Mouse (Mus musculus): ENCODE measurements around the gene Dnajc6. TPM values are rescaled to one million over a fixed set of nuclear protein-coding genes. Genes with fewer than 3 reads are reported as not detected.

Gene Dnajc6
- total RNA-seq, 4 experiments from 2014 or later = 0.32 to 0.87 (median 0.61) TPM

DNA sequence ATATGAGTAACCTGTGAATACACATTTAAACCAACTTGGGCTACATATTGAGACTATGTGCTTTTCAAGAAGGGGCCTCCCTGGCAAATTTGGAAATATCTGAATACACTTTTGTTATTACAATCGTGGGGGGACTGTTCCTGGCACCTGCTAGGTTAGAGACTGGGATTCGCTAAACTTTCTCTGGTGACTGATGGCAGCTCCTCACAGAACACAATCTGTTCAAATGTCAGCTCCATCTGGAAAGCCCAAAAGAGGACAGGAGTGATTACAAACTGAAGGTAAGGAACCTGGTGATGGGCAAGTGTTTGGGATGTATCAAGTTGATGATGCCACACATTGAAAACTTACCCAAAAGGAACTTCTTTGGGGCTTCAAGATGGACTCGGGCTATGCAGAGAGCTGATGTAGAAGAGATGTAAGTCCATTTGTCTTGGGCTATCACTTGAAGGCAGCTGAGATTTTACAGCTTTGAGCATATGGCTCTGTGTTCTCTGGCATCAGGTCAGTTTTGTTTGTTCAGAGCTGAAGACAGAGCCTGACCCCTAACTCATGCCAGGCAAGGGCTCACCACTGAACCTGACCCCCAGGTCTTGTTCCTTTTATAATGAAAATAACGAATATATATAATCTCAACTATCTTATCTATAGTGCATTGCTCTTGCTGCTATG is 68.4 kb downstream of the Dnajc6 start:
- DNase-seq (ENCODE audit: low spot score) = no peak

DNA sequence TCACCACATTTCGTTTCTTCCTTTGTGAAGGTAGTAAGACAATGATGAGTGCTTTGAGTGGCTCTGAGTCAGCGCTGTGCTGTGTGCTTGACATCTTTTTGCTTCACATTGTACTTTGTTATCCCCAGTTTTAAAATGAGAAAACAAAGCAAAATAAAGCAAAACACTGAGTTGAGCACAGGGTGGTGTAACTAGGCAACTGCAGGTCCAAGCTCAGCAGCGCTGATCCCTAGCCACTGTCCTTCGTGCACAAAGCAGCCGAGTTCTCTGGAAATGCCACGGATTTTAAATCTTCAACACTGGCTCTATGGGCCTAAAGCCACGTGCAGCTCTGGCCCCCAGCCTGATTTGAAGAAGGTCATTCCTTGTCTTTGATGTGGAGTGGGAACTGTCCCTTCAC is 72.6 kb downstream of the Dnajc6 start:
- DNase-seq (ENCODE audit: low spot score) = no peak

DNA sequence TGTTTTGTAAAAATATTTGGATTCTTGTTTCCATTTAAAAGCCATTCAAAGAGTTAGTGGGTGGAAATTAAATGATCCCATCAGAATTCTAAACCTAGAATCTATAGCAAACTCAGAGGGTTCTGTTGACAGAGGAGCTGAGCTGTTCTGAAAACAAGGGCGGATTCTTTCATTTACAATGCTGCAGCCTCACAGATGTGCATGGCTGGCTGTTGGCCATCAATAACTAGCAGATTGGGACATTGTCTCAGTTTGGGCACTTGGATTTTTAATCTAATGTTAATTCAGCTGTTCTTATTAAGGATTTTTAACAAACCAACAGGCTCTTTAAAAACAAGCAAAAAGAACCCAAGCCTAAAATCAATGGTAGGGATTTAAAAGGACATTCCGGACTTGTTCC is 75.7 kb downstream of the Dnajc6 start:
- DNase-seq (ENCODE audit: low spot score) = no peak

DNA sequence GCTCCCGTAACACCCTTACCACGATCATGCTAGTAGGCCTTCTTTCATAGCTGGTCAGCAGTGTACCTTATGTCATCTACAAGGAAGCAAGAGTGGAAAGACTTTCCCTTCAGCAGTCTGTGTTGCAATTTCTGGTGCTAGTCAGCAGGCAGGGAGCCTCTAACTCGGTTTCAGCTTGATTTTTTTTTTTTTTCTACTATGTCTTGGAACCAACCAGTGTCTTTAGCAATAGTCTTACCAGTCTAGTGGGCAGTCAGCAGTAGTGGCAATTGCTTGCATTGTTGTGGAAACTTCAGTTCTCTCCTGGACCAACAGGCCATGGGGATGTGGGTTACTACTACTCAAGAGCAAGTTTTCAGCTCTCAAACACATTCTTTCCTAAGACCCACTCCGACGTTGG is 78.9 kb downstream of the Dnajc6 start:
- no peak for DNase-seq (ENCODE audit: low spot score)

DNA sequence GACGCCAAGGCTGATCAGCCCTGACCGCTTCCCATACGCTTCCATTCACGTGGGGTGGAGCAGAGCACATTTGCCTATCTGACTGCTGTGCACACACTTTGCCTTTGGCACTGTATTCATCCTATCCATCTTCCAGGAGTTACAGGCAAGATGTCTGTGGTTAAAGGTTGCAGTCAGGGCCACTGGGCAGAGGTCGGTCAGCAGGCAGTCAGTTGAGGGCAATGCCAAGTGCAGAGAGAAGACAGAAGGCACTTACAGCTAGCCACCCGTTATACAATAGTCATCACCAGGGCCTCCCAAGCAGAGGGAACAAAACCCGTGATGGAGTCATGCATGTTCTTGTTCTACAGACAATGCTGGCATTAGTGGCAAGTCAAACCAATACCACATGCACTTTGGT is 82.3 kb downstream of the Dnajc6 start:
- no peak for DNase-seq (ENCODE audit: low spot score)

DNA sequence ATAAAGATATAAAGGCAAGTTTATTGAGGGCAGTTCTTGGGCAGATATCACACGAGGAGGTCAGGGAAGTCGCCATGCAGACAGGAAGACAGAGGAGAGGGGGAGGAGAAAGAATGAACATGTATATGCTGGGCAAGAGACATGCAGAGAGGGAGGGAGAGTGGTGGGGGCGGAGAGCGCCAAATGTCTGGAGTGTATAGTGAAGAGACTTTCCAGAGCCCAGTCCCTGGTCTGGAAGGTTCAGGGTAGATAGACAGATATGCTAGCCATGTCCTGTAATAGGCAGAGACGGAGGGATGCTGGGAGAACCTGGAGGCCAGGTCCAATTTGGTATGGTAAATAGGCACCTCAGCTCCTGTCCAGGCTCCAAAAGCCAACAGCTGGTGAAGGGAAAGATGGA is 83.1 kb downstream of the Dnajc6 start:
- DNase-seq (ENCODE audit: low spot score) = no peak

DNA sequence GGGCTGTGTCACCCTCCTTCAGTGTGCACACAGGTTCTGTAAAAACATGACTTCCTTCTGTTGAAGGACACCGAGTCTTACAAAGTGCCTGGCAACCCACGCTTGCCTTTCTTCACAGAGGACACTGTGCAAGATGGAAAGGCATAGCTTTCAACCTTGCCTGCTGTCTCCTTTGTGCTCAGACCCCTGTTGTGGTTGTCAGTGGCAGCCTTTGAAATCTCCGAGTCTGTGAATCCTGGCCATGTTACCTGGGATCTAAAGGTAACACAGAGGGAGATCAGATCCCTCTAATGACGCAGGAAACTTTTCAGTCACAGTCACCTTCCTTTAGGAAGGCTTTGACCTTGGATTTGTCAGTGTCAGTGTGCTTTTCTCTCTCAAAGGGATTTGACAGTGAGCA is 84.7 kb downstream of the Dnajc6 start:
- no peak for DNase-seq (ENCODE audit: low spot score)

DNA sequence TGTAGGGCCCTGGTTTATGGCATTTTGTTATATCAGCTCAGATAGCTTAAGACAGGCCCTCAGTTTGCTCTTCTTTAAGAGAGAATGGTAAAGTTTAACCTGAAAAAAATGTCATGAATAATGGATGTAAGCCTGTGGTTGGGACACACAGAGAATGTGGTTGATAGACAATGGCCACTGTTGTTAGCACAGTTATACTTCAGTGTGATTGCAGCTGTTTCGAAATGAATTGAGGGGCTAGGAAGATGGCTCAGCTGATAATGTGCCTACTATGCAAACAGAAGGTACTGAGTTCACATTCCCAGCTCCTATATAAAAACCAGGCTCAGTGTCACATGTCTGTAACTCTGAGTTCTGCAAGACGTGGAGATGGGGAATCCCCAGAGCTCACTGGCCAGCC is 86.4 kb downstream of the Dnajc6 start:
- no peak for DNase-seq (ENCODE audit: low spot score)

DNA sequence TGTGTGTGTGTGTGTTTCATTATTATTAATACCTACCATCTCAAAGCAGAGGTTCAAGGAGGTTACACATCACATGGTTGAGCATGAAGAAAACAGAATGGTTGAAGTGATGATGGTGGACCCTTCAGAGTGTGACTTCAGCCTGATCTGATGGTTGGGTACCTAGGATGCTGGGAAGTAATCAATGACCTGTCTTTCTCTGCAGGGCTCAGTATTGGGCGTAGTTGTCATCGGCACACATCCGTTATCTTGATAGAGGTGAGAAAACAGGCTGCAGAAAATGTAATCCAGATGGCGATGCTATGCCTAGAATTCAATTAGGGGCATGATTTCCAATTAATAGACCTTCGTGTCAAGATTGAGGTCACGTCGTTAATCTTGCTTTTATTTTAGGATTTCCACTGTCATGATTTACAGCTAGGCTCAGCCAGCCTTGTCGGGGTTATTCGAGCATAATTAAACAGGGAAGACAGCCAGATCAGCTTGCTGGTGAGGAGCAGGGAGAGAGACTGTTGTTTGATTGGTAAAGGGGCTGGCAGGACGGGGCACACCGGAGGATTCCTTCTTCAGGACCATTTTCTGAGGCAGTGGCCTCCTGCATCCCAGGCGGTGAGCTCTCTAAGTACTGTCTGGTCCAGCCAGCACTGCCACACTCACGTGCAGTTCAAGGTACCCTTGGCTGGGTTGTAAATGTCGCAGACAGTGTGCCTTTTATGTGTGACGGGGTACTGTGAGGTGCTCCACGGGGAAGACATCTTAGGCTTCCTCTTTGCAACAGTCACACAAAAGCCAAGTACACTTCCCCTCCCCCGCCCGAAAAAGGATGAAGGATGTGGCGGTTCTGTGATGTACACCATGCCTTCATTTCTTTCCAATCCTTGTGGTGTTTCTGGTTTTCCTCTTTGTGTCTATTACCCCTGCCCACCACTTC is 88.3 kb downstream of the Dnajc6 start:
- DNase-seq (ENCODE audit: low spot score) = no peak

DNA sequence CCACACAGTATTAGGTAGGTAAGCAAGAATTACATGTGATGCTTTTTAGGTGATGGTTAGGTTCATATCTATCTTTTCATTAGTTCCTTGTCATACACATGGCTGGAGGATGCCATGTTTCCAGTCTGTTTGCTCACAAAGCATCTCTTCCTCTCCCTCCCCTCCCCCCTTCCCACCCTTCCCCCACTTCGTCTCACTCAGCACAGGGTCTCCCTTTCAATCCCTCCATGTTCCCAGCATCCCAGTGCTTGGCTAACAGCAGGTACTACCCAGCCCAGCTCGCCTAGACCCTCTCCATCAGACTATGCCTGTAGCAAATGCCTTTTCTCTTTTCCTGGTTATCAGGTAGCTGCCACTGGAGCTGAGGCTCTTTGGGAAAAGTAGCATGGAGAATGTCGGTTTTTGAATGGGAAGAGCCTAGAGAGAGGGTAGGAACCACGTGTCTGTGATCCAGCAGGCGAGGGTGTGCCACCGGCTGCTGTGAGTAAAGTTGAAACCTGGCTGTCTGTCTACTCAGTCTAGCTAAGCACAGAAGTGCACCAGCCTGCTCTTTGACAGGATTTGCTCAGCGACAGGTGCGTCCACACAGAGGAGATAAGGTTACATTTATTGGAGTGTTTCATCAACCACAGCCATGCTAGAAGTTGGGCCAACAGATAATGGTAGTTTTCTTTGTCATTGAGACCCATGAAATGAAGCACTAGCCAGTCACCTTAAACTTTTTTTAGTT is 89.2 kb downstream of the Dnajc6 start:
- DNase-seq (ENCODE audit: low spot score) = no peak

DNA sequence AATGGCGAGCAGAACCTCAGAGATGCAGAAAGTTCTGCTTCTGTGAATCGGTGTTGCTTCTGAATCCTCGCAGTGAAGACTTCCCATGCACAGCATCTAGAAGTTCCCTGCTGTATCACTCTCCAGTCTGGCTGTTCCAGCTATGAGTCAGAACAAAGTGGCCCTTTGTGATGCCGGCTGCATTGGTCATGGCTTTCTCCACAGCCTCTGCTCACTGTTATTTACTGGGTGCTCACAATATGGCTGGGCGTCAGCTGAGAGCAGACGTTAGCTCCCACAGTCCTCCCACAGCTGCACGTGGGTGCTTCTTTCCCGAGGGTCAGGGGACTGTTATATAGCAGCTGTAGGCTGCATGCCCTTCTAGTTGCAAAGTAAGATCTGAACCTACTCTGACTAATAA is 92.5 kb downstream of the Dnajc6 start:
- no peak for DNase-seq (ENCODE audit: low spot score)

DNA sequence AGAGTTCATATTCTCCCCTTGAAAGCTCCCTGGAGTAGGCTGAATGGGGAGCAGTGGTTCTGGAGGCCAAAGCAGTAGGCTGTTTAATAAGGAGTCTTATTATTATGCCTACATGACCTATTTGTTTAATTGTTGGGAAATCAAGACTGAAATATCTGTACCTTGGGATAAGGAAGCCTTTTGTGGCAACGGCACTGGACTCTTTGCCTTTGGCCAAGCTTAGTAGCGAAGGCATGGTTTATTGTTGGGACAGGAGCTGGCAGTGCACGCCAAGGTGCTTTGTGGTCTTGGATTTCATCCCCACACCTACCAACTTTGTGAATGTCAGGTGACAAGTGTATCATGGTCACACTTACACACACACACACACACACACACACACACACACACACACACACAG is 93.3 kb downstream of the Dnajc6 start:
- DNase-seq (ENCODE audit: low spot score) = no peak

DNA sequence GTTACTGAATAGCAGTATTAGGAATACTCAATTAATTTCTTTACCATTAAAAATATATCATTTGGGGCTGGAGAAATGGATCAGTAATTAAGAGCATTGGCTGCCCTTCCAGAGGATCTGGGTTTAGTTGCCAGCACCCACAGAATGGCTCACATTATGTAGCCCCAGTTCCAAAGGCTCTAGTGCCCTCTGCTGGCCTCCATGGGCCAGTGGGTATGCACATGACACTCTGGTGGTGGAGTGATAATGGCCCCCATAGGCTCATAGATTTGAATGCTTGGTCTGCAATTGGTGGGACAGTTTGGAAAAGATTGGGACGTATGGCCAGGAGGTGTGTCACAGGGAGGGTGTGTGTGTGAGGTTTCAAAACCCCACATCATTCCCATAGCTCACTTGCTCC is 95.0 kb downstream of the Dnajc6 start:
- no peak for DNase-seq (ENCODE audit: low spot score)

DNA sequence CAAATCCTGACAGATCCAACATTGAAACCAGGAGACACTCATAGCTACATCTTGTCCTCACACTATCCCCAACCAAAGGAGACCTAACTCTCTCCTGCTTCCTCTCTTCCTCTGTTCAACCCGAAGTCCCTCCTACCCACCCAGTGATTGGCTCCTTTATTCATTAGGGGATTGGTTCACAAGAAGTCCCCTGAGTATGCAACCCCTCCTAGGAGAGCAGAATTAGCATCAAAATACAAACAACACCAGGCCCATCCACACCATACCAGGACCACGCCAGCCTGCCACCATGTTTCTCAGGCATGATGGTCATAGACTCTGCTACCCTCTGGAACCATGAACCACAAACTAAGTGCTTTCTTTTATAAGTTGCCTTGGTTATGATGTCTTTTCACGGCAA is 96.0 kb downstream of the Dnajc6 start:
- DNase-seq (ENCODE audit: low spot score) = no peak

DNA sequence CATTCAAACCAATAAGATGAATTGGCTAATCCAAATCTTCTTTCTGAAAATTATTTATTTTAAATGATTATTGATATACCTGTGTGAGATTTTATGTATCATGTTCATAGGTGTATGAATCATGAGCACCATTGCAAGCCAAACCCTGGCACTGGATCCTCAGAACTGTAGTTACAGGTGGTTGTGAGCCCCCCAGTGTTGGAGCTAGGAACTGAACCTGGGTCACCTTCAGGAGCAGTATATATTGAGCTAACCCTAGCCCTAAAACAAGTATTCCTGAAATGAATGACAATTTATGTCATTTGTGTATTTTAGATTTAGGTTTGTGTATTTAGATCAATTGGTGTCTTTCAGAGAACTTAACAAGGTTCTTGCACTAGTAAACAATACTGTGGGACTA is 105.3 kb downstream of the Dnajc6 start:
- no peak for DNase-seq (ENCODE audit: low spot score)

DNA sequence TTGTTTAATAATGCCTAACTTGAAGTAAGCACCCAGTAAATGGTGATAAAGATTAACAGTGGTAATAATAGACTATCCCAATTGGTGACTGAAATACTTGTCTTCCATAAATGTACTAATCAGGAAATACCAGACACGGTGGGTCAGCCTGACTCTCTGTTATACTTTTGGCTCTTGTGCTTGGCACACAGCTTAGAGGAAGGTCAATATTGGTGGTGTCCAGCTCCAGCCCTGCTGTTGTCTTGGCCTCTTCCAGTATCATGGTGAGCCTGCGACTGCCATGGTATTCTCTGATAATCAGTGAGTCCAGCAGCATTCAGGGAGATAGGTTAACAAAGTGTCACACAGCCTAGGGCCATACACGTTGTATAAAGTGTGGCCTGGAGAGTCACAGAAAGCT is 107.2 kb downstream of the Dnajc6 start:
- no peak for DNase-seq (ENCODE audit: low spot score)

DNA sequence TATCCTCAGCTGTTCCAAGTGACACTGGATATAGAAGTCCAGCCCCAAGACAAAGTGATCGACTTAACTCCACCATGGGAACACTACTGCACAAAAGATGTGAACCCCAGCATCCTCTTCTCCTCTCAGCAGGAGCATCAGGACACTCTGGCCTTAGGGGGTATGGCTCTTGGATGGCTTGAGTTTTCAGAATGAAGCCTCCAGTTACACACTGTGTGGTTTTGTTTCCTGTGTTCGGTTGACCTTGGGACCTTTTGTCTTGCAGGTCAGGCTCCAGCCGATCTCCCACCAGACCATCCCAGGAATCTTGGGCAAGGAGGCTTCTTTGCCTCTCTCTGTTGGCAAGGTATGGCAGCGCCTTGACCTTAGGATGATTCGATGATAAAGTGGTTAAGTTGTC is 120.1 kb downstream of the Dnajc6 start:
- DNase-seq (ENCODE audit: low spot score) = no peak

DNA sequence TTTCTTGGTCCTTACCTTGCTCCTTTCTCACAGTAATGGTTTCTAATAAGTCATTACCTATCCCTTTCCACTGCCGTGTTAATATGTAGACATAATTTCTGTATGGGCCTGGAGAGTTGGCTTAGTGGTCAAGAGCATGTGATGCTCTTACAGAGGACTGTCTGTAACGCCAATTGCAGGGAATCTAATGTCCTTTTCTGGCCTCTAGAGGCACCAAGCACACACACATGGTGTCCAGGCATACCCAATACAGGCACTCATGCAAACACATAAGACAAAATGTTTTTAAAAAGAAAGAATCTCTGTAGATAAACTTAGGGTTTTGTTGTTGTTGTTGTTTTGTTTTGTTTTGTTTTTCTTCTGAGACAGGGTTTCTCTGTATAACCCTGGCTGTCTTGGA is 121.3 kb downstream of the Dnajc6 start:
- DNase-seq (ENCODE audit: low spot score) = no peak

DNA sequence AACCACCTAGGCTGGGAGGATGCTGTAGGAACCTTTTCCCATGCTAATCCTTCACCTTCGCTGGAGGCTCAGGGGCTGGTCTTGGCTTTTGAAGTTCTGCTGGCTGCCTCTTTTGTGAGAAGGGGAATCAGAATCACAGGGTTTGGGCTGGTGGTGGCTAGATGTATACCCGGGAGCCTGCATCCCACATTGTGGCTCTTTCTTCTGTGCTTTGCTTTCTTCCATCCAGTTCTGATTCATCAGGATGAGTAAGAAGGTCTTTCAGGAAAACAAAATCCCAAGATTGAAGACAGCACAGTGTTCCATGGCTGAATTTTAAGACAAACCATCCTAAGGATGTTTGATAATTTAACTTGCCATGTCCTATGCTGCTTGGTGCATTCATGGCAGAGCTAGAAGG is 123.8 kb downstream of the Dnajc6 start:
- no peak for DNase-seq (ENCODE audit: low spot score)

DNA sequence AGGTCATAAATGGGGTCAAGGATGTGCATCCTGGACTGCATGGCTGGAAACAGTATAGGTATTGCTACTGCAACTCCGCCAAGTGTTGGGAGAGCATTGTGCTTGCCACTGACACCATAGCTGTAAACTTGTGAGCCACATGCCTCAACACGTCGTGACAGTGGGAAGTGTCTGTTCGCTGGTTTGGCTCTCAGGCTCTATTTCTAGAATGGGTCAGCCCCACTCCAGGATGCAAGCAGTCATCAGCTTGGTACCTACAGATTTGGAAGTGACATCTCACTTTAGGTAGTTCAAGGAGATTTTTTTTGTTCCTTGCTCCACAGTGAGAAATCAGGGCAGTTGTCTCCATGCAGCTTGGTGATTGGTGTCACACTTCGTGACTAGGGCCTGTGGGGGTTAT is 124.8 kb downstream of the Dnajc6 start:
- DNase-seq (ENCODE audit: low spot score) = no peak

DNA sequence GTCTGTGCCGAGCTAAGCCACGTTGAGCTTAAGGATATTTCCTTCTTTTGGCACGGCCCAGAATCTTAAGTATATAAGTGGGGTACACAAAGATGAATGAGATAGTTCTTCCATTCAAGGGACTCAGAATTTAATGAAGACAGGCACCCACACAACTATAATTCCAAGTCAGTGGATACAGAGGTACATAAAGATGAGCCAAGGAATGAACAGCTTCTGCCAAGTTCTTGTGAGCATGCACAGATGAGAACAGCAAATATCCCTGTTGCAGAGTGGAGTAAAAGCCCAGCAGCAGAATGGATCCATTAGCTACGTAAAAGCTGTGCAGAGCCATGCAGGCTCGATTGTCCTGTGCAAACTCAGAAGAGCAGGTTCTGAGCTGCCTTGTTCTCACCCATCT is 128.8 kb downstream of the Dnajc6 start:
- DNase-seq (ENCODE audit: low spot score) = no peak

DNA sequence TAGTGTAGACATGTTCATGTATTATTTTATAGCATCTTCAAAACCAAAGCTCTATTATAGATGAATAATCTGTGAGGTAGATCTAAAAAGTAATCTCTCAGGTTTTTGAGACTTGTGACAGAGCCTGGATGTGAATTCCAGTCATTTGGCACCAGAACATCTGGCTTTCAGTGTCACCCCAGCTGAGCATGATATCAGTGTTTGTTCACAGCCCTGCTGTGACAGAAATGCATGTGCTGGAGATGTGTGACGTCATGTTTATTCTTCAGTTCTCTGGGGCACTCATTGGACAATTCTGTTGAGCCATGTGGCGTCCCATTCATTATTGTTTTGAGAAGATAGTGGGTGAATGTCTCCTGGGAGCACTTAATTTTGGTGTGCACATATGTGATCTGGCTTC is 139.1 kb downstream of the Dnajc6 start:
- no peak for DNase-seq (ENCODE audit: low spot score)

DNA sequence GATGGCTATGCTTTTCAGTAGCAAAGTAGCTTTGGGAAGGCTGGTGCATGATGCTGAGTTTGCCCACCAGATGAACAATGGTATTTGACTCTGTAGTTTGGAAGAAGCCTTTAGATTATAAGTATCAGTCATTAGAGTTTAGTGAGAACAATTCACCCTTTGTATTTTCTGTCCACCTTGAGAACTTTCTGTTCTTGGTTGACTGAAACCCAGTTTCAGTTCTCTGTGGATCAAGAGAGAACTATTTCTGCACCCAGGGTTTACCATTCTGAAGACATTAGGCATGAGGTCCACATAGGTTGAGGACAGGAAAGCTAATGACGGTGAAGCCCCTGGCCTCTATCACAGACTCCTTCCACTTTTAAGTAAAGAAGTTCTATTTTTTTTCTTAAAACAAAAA is 141.0 kb downstream of the Dnajc6 start:
- no peak for DNase-seq (ENCODE audit: low spot score)
